Mouse (Mus musculus) CH12.LX (cell line): ENCODE data around the gene Rfx2.

Experiments used
- BHLHE40 ChIP-seq: IDR thresholded peaks from 2 replicates; pipeline ENCODE4 v1.6.1; 2011; ENCODE audit warnings: mild to moderate bottlenecking, low read depth, low read length, improper control_type of control experiment
- CTCF ChIP-seq, 2 experiments: IDR thresholded peaks in 1 of 2; conservative IDR thresholded peaks in 1 of 2; 2 replicates each; pipeline ENCODE4 v1.5.1; 2011 to 2012; ENCODE audit warnings: low read depth in 2 of 2, low read length in 2 of 2, improper control_type of control experiment in 1 of 2, inconsistent platforms in 1 of 2, mild to moderate bottlenecking in 1 of 2, moderate library complexity in 1 of 2
- EP300 ChIP-seq: IDR thresholded peaks from 2 replicates; pipeline ENCODE4 v1.6.1; 2011; ENCODE audit warnings: low read length, improper control_type of control experiment
- JUN ChIP-seq: IDR thresholded peaks from 2 replicates; pipeline ENCODE4 v1.6.1; 2011; ENCODE audit warnings: low read depth, mild to moderate bottlenecking, low read length, improper control_type of control experiment, moderate library complexity; ENCODE audit not compliant: insufficient read depth
- JUND ChIP-seq: conservative IDR thresholded peaks from 2 replicates; pipeline ENCODE4 v1.6.1; 2011; ENCODE audit warnings: low read depth, low read length, improper control_type of control experiment
- MAX ChIP-seq: IDR thresholded peaks from 2 replicates; pipeline ENCODE4 v1.6.1; 2011; ENCODE audit warnings: low read length, improper control_type of control experiment
- NELFE ChIP-seq: IDR thresholded peaks from 2 replicates; pipeline ENCODE4 v1.6.1; 2011; ENCODE audit warnings: low read depth, low read length, improper control_type of control experiment
- POLR2A ChIP-seq: IDR thresholded peaks from 2 replicates; pipeline ENCODE4 v1.6.1; 2011; ENCODE audit warnings: low read depth, mild to moderate bottlenecking, improper control_type of control experiment, low read length
- RAD21 ChIP-seq: IDR thresholded peaks from 2 replicates; pipeline ENCODE4 v1.6.1; 2011; ENCODE audit warnings: low read depth, mild to moderate bottlenecking, low read length, improper control_type of control experiment, moderate library complexity
- USF1 ChIP-seq: IDR thresholded peaks from 2 replicates; pipeline ENCODE4 v1.6.1; 2014; ENCODE audit warnings: low read depth, mild to moderate bottlenecking, inconsistent platforms, low read length, improper control_type of control experiment
- ZMIZ1 ChIP-seq: IDR thresholded peaks from 2 replicates; pipeline ENCODE4 v1.6.1; 2012; ENCODE audit warnings: low read depth, mild to moderate bottlenecking, inconsistent platforms, low read length, improper control_type of control experiment

DNA sequence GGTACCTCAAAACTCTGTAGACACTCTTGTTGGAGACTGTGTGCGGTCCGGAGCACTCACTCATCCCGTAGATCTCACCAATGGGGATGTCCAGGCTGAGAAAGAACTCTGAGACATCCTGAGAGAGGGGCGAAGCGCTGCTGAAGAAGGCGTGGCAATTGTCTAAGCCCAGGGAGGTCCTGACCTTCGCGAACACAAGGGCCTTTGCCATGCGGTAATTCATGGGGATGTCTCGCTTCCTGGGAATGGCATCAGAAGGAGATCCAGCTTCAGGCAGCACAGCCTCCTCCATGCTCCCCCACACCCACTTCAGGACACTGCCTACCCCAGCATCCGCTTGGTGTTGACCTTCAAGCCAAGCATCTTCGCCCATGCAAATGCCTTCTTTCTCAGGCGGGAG lies 18.9 kb upstream of the Rfx2 start:
- no peak for TF ChIP-seq CTCF (conservative IDR thresholded peaks at IDR 0.05 in 1 of 2, IDR thresholded peaks at IDR 0.05 in 1 of 2; ENCODE audit: low read depth in 2 of 2, low read length in 2 of 2)
- no peak for TF ChIP-seq EP300
- no peak for TF ChIP-seq POLR2A
- TF ChIP-seq JUND: no peak
- TF ChIP-seq RAD21: no peak
- TF ChIP-seq NELFE: no peak
- TF ChIP-seq MAX: no peak
- TF ChIP-seq USF1: no peak
- TF ChIP-seq ZMIZ1: no peak
- TF ChIP-seq JUN: no peak
- TF ChIP-seq BHLHE40: no peak
